Mouse (Mus musculus): ENCODE results near the gene Tgif2. TPM values are rescaled to one million over a fixed set of nuclear protein-coding genes. Genes with fewer than 3 reads are reported as not detected.
"Not testable (repeated sequence)": the region's sequence is repeated elsewhere in the genome, so short reads cannot be mapped to it uniquely, and the experiment has no call there.

Tgif2 gene
- polyA plus RNA-seq, 1 experiment from 2014 or later: 85.1 TPM

GRCm38 (mm10) chr2:156902411-156902810 lies 62.6 kb downstream of the Tgif2 start:
- ATAC-seq (ENCODE audit: insufficient read depth, low FRiP score, low TSS enrichment); H3K4me2 ChIP-seq (ENCODE audit: low read depth); H3K9me3 ChIP-seq (ENCODE audit: control insufficient read depth, low read length); H3K4me3 ChIP-seq (ENCODE audit: low read depth, low read length); H3K36me3 ChIP-seq (ENCODE audit: control insufficient read depth, insufficient read depth, low read length); H3K27ac ChIP-seq (ENCODE audit: low read depth, low read length); H3K9ac ChIP-seq (ENCODE audit: low read length); DNase-seq (ENCODE audit: low spot score); H3K4me1 ChIP-seq (ENCODE audit: control insufficient read depth, insufficient read depth, low read length); H3K27me3 ChIP-seq (ENCODE audit: control insufficient read depth, insufficient read depth, low read length): not testable (repeated sequence)
- 86% methylated on average over 3 of the region's 4 CpGs for WGBS

- H3K9ac ChIP-seq (ENCODE audit: low read length): no peak overlapping the region
- H3K4me1 ChIP-seq (ENCODE audit: control insufficient read depth, insufficient read depth, low read length): no peaks in the 10 kb centered on the region
- 29% methylated on average over 2 of the region's 2 CpGs for whole genome bisulfite sequencing
- no peak overlapping the region for H3K4me3 ChIP-seq (ENCODE audit: low read depth, low read length)
- no peak overlapping the region for H3K4me2 ChIP-seq (ENCODE audit: low read depth)
- DNase-seq (ENCODE audit: low spot score) (no peak), ATAC-seq (ENCODE audit: insufficient read depth, low FRiP score, low TSS enrichment) (no peak)
- no peaks in the 10 kb centered on the region for H3K27me3 ChIP-seq (ENCODE audit: control insufficient read depth, insufficient read depth, low read length)
- H3K36me3 ChIP-seq (ENCODE audit: control insufficient read depth, insufficient read depth, low read length): no peaks in the 10 kb centered on the region
- no peak overlapping the region for H3K27ac ChIP-seq (ENCODE audit: low read depth, low read length)
- no peaks in the 10 kb centered on the region for H3K9me3 ChIP-seq (ENCODE audit: control insufficient read depth, low read length)
These were observed 63.6 kb downstream of the Tgif2 start for GRCm38 (mm10) chr2:156903367-156903766.

Other genes with a start within 250 kb of the Tgif2 start
- 160 and 161 TPM in 2 replicates for gene Dlgap4, start 226.3 kb upstream of the Tgif2 start, polyA plus RNA-seq (2014; fragmentation: Nextera tagmentation; extraction: Ambion mirVana)
- gene Myl9, start 64.6 kb upstream of the Tgif2 start, polyA plus RNA-seq (2014; fragmentation: Nextera tagmentation; extraction: Ambion mirVana): 96.2 and 98.7 TPM in 2 replicates
- 4.9 and 5.6 TPM in 2 replicates for gene 4930518I15Rik, start 17.9 kb downstream of the Tgif2 start, polyA plus RNA-seq (2014; fragmentation: Nextera tagmentation; extraction: Ambion mirVana)
- gene Rab5if, start 23.1 kb downstream of the Tgif2 start, polyA plus RNA-seq (2014; fragmentation: Nextera tagmentation; extraction: Ambion mirVana): 172 and 183 TPM in 2 replicates
- gene Sla2, start 47.2 kb downstream of the Tgif2 start, polyA plus RNA-seq (2014; fragmentation: Nextera tagmentation; extraction: Ambion mirVana): 0.44 and 0.74 TPM in 2 replicates
- gene Ndrg3, start 152.0 kb downstream of the Tgif2 start, polyA plus RNA-seq (2014; fragmentation: Nextera tagmentation; extraction: Ambion mirVana): 54.2 and 58.9 TPM in 2 replicates
- 41.6 and 48.7 TPM in 2 replicates for gene Dsn1, start 167.1 kb downstream of the Tgif2 start, polyA plus RNA-seq (2014; fragmentation: Nextera tagmentation; extraction: Ambion mirVana)
- gene Soga1, start 239.2 kb downstream of the Tgif2 start, polyA plus RNA-seq (2014; fragmentation: Nextera tagmentation; extraction: Ambion mirVana): 6.6 and 7.6 TPM in 2 replicates
- not detected in 2 replicates for gene Tldc2, start 247.0 kb downstream of the Tgif2 start, polyA plus RNA-seq (2014; fragmentation: Nextera tagmentation; extraction: Ambion mirVana)

Measured in neural tube, embryonic 11.5 days (tissue).